Mouse (Mus musculus): ENCODE results near the gene Ampd2. TPM values are rescaled to one million over a fixed set of nuclear protein-coding genes. Genes with fewer than 3 reads are reported as not detected.

Ampd2 gene
- 46.4 and 51.5 TPM in 2 replicates for polyA plus RNA-seq (2015; fragmentation: Nextera tagmentation; extraction: Ambion mirVana)

GRCm38 (mm10) chr3:108086470-108086979, at the start of gene Ampd2:
Ampd2 (minus strand) TSS chr3:108086651.

DNA sequence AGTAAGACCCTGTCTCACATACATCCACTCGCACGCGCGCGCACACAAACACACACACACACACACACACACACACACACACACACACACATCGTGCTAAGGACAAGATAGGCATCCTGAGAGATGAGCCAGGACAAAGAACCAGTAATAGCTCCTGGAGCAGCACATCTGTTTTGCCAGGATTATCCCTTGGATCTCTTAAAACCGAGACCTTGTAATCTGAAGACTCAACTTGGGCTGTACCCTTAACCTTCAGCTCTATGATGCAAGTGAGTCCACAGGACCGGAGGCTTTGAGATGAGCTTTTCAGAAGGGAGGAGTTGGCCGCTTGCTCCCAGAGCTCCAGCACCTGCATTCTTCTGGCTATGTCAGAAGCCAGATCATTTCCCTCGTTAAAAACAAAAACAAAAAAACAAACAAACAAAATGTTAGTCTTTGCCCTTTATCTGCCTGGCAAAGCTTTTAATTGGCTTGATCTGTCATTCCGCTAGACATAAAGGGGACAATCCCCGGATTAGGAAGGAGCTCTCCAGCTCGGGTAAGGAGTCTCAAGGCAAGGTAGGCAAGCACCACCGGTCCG, 6.2 kb upstream of the Ampd2 start, which contains the start of gene Gnat2:
Gene Gnat2, plus strand, starts transcription at position 254 of the 580 bp plus-strand sequence.

GRCm38 (mm10) chr3:108044394-108045140, 41.9 kb downstream of the Ampd2 start, which contains the start of gene Gstm4:
Gstm4 (minus strand) TSS chr3:108044894.

Other genes starting within 250 kb of the Ampd2 start
- gene Eps8l3, start 209.4 kb downstream of the Ampd2 start, polyA plus RNA-seq (2015; fragmentation: Nextera tagmentation; extraction: Ambion mirVana), result not detected in 2 replicates
- gene Gstm5, start 190.8 kb downstream of the Ampd2 start, polyA plus RNA-seq (2015; fragmentation: Nextera tagmentation; extraction: Ambion mirVana), result 376 and 412 TPM in 2 replicates
- gene Gstm7, start 154.8 kb downstream of the Ampd2 start, polyA plus RNA-seq (2015; fragmentation: Nextera tagmentation; extraction: Ambion mirVana), result 35.9 and 41.4 TPM in 2 replicates
- 13.3 and 16.4 TPM in 2 replicates for gene Gstm6, start 142.9 kb downstream of the Ampd2 start, polyA plus RNA-seq (2015; fragmentation: Nextera tagmentation; extraction: Ambion mirVana)
- not detected in 2 replicates for gene Gstm3, start 117.4 kb downstream of the Ampd2 start, polyA plus RNA-seq (2015; fragmentation: Nextera tagmentation; extraction: Ambion mirVana)
- gene Gstm2, start 100.2 kb downstream of the Ampd2 start, polyA plus RNA-seq (2015; fragmentation: Nextera tagmentation; extraction: Ambion mirVana), result 12.0 and 19.7 TPM in 2 replicates
- 540 and 612 TPM in 2 replicates for gene Gstm1, start 68.7 kb downstream of the Ampd2 start, polyA plus RNA-seq (2015; fragmentation: Nextera tagmentation; extraction: Ambion mirVana)
- 24.6 and 24.8 TPM in 2 replicates for gene Gstm4, start 41.8 kb downstream of the Ampd2 start, polyA plus RNA-seq (2015; fragmentation: Nextera tagmentation; extraction: Ambion mirVana)
- 0.09 TPM in 1 of 2 replicates, not detected in the other for gene Gnat2, start 6.1 kb upstream of the Ampd2 start, polyA plus RNA-seq (2015; fragmentation: Nextera tagmentation; extraction: Ambion mirVana)
- gene Gnai3, start 59.5 kb upstream of the Ampd2 start, polyA plus RNA-seq (2015; fragmentation: Nextera tagmentation; extraction: Ambion mirVana), result 74.5 and 76.0 TPM in 2 replicates
- 8.6 TPM in 2 replicates for gene Gpr61, start 68.2 kb upstream of the Ampd2 start, polyA plus RNA-seq (2015; fragmentation: Nextera tagmentation; extraction: Ambion mirVana)
- 13.9 and 16.3 TPM in 2 replicates for gene Amigo1, start 99.7 kb upstream of the Ampd2 start, polyA plus RNA-seq (2015; fragmentation: Nextera tagmentation; extraction: Ambion mirVana)
- 2.4 and 2.7 TPM in 2 replicates for gene Cyb561d1, start 114.6 kb upstream of the Ampd2 start, polyA plus RNA-seq (2015; fragmentation: Nextera tagmentation; extraction: Ambion mirVana)
- gene Atxn7l2, start 124.3 kb upstream of the Ampd2 start, polyA plus RNA-seq (2015; fragmentation: Nextera tagmentation; extraction: Ambion mirVana), result 12.6 and 13.1 TPM in 2 replicates
- gene Sypl2, start 140.0 kb upstream of the Ampd2 start, polyA plus RNA-seq (2015; fragmentation: Nextera tagmentation; extraction: Ambion mirVana), result 0.45 and 0.62 TPM in 2 replicates
- 236 and 243 TPM in 2 replicates for gene Psma5, start 170.3 kb upstream of the Ampd2 start, polyA plus RNA-seq (2015; fragmentation: Nextera tagmentation; extraction: Ambion mirVana)
- gene Sort1, start 197.4 kb upstream of the Ampd2 start, polyA plus RNA-seq (2015; fragmentation: Nextera tagmentation; extraction: Ambion mirVana), result 13.1 and 15.4 TPM in 2 replicates